Comparison of ENCODE assay signal across 8 mouse cellular contexts in the genomic region with DNA sequence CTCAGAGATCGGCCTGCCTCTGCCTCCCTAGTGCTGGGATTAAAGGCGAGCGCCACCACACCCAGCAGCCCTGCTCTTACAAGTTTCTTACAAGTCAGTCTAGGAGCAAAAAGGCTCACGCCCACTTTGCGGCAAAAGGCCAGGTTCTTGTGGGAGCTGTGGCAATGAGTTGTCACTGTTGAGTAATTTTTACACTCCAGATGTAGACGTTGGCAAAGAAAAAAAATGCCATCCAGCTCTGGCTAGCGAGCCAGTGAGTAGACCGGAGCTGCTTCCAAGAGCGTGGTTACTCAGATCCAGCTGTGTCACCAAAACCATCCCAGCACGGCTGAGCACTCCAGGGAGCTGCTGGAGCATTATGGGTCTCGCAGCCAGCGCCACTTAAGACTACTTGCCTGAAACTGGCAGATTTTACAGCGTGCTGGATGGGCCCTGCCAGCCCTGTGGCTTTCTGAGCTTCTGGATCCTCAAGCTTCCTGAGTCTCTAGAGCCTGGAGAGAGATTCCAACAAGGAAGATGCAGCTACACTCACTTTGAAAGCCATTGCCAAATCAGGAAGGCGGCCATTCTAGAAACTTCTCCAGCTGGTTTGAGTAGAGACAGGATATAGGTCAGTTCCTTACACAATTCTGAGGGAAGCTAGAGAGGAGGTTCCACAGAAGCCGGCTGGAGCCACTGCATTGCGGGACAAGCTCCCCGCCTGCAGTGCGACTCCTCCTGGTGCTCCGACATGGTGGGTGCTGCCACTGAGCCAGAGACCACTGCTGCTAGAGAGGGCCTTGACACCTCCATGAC. TPM values are rescaled to one million over a fixed set of nuclear protein-coding genes. Genes with fewer than 3 reads are reported as not detected.
DNase-seq lines count a peak whose midpoint lies in the region; ATAC-seq and TF ChIP-seq lines count a peak whose summit lies in the region.

No protein-coding gene starts in this region.

- no peak overlapping the region for H3K4me2 ChIP-seq in kidney, embryonic 15.5 days

- 80% methylated on average over 19 of the region's 19 CpGs for WGBS in kidney, embryonic 15.5 days
- WGBS in forebrain, embryonic 10.5 days: 87% methylated on average over 19 of the region's 19 CpGs

- peak; percentile 56 for DNase-seq in kidney, adult 18-20 months
- peak; percentile 16 for DNase-seq in layer of hippocampus, adult 9-10 months (ENCODE audit: low spot score)
- DNase-seq in cerebellum, postnatal 36 days: no peak
- DNase-seq in forebrain, embryonic 10.5 days (ENCODE audit: extremely low spot score, low spot score): no peak

- no peaks in the 10 kb centered on the region for H3K27me3 ChIP-seq in kidney, embryonic 15.5 days
- H3K27me3 ChIP-seq in forebrain, embryonic 10.5 days (ENCODE audit: poor library complexity, severe bottlenecking): peaks cover 15% of the 10 kb centered on the region

- no peak for ATAC-seq in kidney, embryonic 15.5 days (replicated peaks; ENCODE audit: low FRiP score)
- ATAC-seq in megakaryocyte, adult 5-6 weeks (ENCODE audit: poor library complexity, severe bottlenecking): peak; percentile 41
- no peak for ATAC-seq in cerebellum, adult (ENCODE audit: insufficient number of reproducible peaks, low FRiP score, low TSS enrichment)

- H3K36me3 ChIP-seq in kidney, embryonic 15.5 days: peaks cover 29% of the 10 kb centered on the region
- H3K36me3 ChIP-seq in forebrain, embryonic 10.5 days (replicated peaks): 0 out of 2 replicates have a peak, but pooled peaks cover 4% of the 10 kb centered on the region

- H3K4me1 ChIP-seq in kidney, embryonic 15.5 days: peaks cover 12% of the 10 kb centered on the region
- H3K4me1 ChIP-seq in bone marrow macrophage, adult 2 months (ENCODE audit: control insufficient read depth, insufficient read depth, low read length): peaks cover 40% of the 10 kb centered on the region
- H3K4me1 ChIP-seq in forebrain, embryonic 10.5 days: peaks cover 18% of the 10 kb centered on the region

- no peak overlapping the region for H3K4me3 ChIP-seq in kidney, embryonic 15.5 days (replicated peaks)
- peak overlapping the region; percentile 31 for H3K4me3 ChIP-seq in bone marrow macrophage, adult 2 months (ENCODE audit: insufficient read depth, low read length)
- H3K4me3 ChIP-seq in forebrain, embryonic 10.5 days: no peak overlapping the region

- no peaks in the 10 kb centered on the region for H3K9me3 ChIP-seq in kidney, embryonic 15.5 days (replicated peaks)
- no peaks in the 10 kb centered on the region for H3K9me3 ChIP-seq in forebrain, embryonic 10.5 days

- no peak for TF ChIP-seq CTCF in bone marrow macrophage, adult 2 months (IDR thresholded peaks at IDR 0.05; ENCODE audit: low read depth, low read length)

- no peak overlapping the region for H3K9ac ChIP-seq in kidney, embryonic 15.5 days

- H3K27ac ChIP-seq in kidney, embryonic 15.5 days: no peak overlapping the region
- peak overlapping the region; percentile 94 for H3K27ac ChIP-seq in bone marrow macrophage, adult 2 months (ENCODE audit: insufficient read depth, low read depth, low read length)
- no peak overlapping the region for H3K27ac ChIP-seq in forebrain, embryonic 10.5 days

- no peak for TF ChIP-seq POLR2A in bone marrow macrophage, adult 2 months (IDR thresholded peaks at IDR 0.05; ENCODE audit: borderline replicate concordance, low read depth, low read length)

RNA-seq across cellular contexts. Expression of gene Ap5b1, which starts 4.7 kb away (rescaled TPM):
- 9.7 and 10.8 TPM in 2 replicates for polyA plus RNA-seq in kidney, embryonic 15.5 days (2015; fragmentation: Nextera tagmentation; extraction: Ambion mirVana)
- 13.5 and 14.4 TPM in 2 replicates for polyA plus RNA-seq in bone marrow macrophage, adult 2 months (2012; ENCODE audit: insufficient read depth, insufficient read length, missing spikeins)
- total RNA-seq in megakaryocyte, adult 5-6 weeks (2015): 18.3 and 23.2 TPM in 2 replicates
- 16.4 and 22.5 TPM in 2 replicates for total RNA-seq in megakaryocyte, adult 5-6 weeks (2017)
- polyA plus RNA-seq in forebrain, embryonic 10.5 days (2016; fragmentation: Nextera tagmentation; extraction: Ambion mirVana): 2.0 TPM in 2 replicates

RNA-seq across cellular contexts. Expression of gene Ovol1, which starts 12.1 kb away (rescaled TPM):
- 11.3 and 12.0 TPM in 2 replicates for polyA plus RNA-seq in kidney, embryonic 15.5 days (2015; fragmentation: Nextera tagmentation; extraction: Ambion mirVana)
- polyA plus RNA-seq in bone marrow macrophage, adult 2 months (2012; ENCODE audit: insufficient read depth, insufficient read length, missing spikeins): not detected in 2 replicates
- 0.07 and 0.14 TPM in 2 replicates for total RNA-seq in megakaryocyte, adult 5-6 weeks (2015)
- 0.07 TPM in 1 of 2 replicates, not detected in the other for total RNA-seq in megakaryocyte, adult 5-6 weeks (2017)
- polyA plus RNA-seq in forebrain, embryonic 10.5 days (2016; fragmentation: Nextera tagmentation; extraction: Ambion mirVana): 0.37 and 0.52 TPM in 2 replicates

RNA-seq across cellular contexts. Expression of gene Rnaseh2c, which starts 29.1 kb away (rescaled TPM):
- 158 and 163 TPM in 2 replicates for polyA plus RNA-seq in kidney, embryonic 15.5 days (2015; fragmentation: Nextera tagmentation; extraction: Ambion mirVana)
- 82.4 and 102 TPM in 2 replicates for polyA plus RNA-seq in bone marrow macrophage, adult 2 months (2012; ENCODE audit: insufficient read depth, insufficient read length, missing spikeins)
- 116 and 125 TPM in 2 replicates for total RNA-seq in megakaryocyte, adult 5-6 weeks (2015)
- total RNA-seq in megakaryocyte, adult 5-6 weeks (2017): 94.6 and 136 TPM in 2 replicates
- 187 and 200 TPM in 2 replicates for polyA plus RNA-seq in forebrain, embryonic 10.5 days (2016; fragmentation: Nextera tagmentation; extraction: Ambion mirVana)

RNA-seq across cellular contexts. Expression of gene Kat5, which starts 37.5 kb away (rescaled TPM):
- 53.5 and 58.8 TPM in 2 replicates for polyA plus RNA-seq in kidney, embryonic 15.5 days (2015; fragmentation: Nextera tagmentation; extraction: Ambion mirVana)
- polyA plus RNA-seq in bone marrow macrophage, adult 2 months (2012; ENCODE audit: insufficient read depth, insufficient read length, missing spikeins): 56.1 and 56.6 TPM in 2 replicates
- 34.2 and 47.8 TPM in 2 replicates for total RNA-seq in megakaryocyte, adult 5-6 weeks (2015)
- total RNA-seq in megakaryocyte, adult 5-6 weeks (2017): 69.4 and 73.9 TPM in 2 replicates
- 64.9 and 67.9 TPM in 2 replicates for polyA plus RNA-seq in forebrain, embryonic 10.5 days (2016; fragmentation: Nextera tagmentation; extraction: Ambion mirVana)

Comparison
In these comparisons a context has a peak if more than half of its experiments do, and no peak if none do; other contexts are left out.
1. DNase-seq: peak in kidney, adult 18-20 months (single experiment) and layer of hippocampus, adult 9-10 months (single experiment); none in cerebellum, postnatal 36 days (0 of 2) and forebrain, embryonic 10.5 days (single experiment).